ENCODE assay signal across 8 mouse cellular contexts in genomic region chr2:18056786-18057255, GRCm38 (mm10). TPM values are rescaled to one million over a fixed set of nuclear protein-coding genes. Genes with fewer than 3 reads are reported as not detected.
DNase-seq lines count a peak whose midpoint lies in the region; ATAC-seq and TF ChIP-seq lines count a peak whose summit lies in the region.

No protein-coding gene starts in this region.

- under 1% methylated on average over 38 of the region's 50 CpGs for WGBS in forebrain, embryonic 16.5 days
- WGBS in lung, postnatal 0 days: 2% methylated on average over 25 of the region's 50 CpGs

- peak; percentile 21; the same call in 1 of the 2 replicates for TF ChIP-seq CTCF in lung, postnatal 0 days (IDR thresholded peaks at IDR 0.05)

- in situ Hi-C loops in ES-E14 (cut with MboI; ENCODE audit: low sequenced_read_pairs in 2 of 2, unreplicated experiment in 2 of 2): no loop called here

- peak; percentile 85 for ATAC-seq in forebrain, embryonic 16.5 days
- peak; percentile 95 for ATAC-seq in lung, postnatal 0 days

- H3K4me3 ChIP-seq in ES-E14 (ENCODE audit: insufficient read depth in 1 of 2, low read depth in 1 of 2, low read length in 2 of 2, poor library complexity in 1 of 2, severe bottlenecking in 1 of 2): peak overlapping the region; percentile 73 to 75
- H3K4me3 ChIP-seq in forebrain, embryonic 16.5 days (replicated peaks; ENCODE audit: low read length): peak overlapping the region; percentile 70
- H3K4me3 ChIP-seq in lung, postnatal 0 days (ENCODE audit: low read depth, low read length): peak overlapping the region; percentile 45

- H3K4me1 ChIP-seq in ES-E14 (ENCODE audit: control insufficient read depth in 2 of 2, insufficient read depth in 2 of 2, low read length in 2 of 2, poor library complexity in 1 of 2): peaks cover 0 to 9% of the 10 kb centered on the region in 2 experiments; a peak in 2 of 4 replicates
- peaks cover 19% of the 10 kb centered on the region for H3K4me1 ChIP-seq in forebrain, embryonic 16.5 days (replicated peaks; ENCODE audit: control insufficient read depth, insufficient read depth, low read length)
- peaks cover 8% of the 10 kb centered on the region; the same call in 1 of the 2 replicates for H3K4me1 ChIP-seq in lung, postnatal 0 days (ENCODE audit: insufficient read depth, low read depth, low read length)

- H3K9me3 ChIP-seq in ES-E14 (ENCODE audit: control insufficient read depth, insufficient read depth, low read depth, low read length): no peaks in the 10 kb centered on the region
- H3K9me3 ChIP-seq in forebrain, embryonic 16.5 days (ENCODE audit: control insufficient read depth, low read length): no peaks in the 10 kb centered on the region
- H3K9me3 ChIP-seq in lung, postnatal 0 days (ENCODE audit: low read length): no peaks in the 10 kb centered on the region

- peak overlapping the region; percentile 93 for H3K9ac ChIP-seq in ES-E14 (ENCODE audit: insufficient read depth, low read depth, low read length, poor library complexity, severe bottlenecking)
- H3K9ac ChIP-seq in forebrain, embryonic 16.5 days (replicated peaks; ENCODE audit: low read depth, low read length): peak overlapping the region; percentile 80
- peak overlapping the region; percentile 69 for H3K9ac ChIP-seq in lung, postnatal 0 days (replicated peaks; ENCODE audit: low read depth)

- TF ChIP-seq EP300 in lung, postnatal 0 days (IDR thresholded peaks at IDR 0.05): no peak

- no peaks in the 10 kb centered on the region for H3K36me3 ChIP-seq in ES-E14 (ENCODE audit: control insufficient read depth, insufficient read depth, low read length, poor library complexity, severe bottlenecking)
- H3K36me3 ChIP-seq in forebrain, embryonic 16.5 days (ENCODE audit: control insufficient read depth, insufficient read depth): no peaks in the 10 kb centered on the region
- H3K36me3 ChIP-seq in lung, postnatal 0 days (ENCODE audit: insufficient read depth, low read length): no peaks in the 10 kb centered on the region

- no peaks in the 10 kb centered on the region for H3K27me3 ChIP-seq in forebrain, embryonic 16.5 days (replicated peaks; ENCODE audit: control insufficient read depth, insufficient read depth, low read length)
- no peaks in the 10 kb centered on the region for H3K27me3 ChIP-seq in lung, postnatal 0 days (replicated peaks; ENCODE audit: insufficient read depth, low read length)

- intact Hi-C loops in heart, postnatal 36 days (cut with DNase I): loop anchor here (1.0 to 2.0 kb wide), 2 partner anchors 10 to 28 kb away; no protein-coding TSS in a partner anchor

- peak overlapping the region; percentile 94 for H3K4me2 ChIP-seq in forebrain, embryonic 16.5 days (ENCODE audit: low read length)
- peak overlapping the region; percentile 81 for H3K4me2 ChIP-seq in lung, postnatal 0 days (replicated peaks; ENCODE audit: low read depth, low read length)

- DNase-seq in ES-E14 (ENCODE audit: low read depth, low spot score): peak; percentile 78
- DNase-seq in cerebellum, adult 11 months: peak; percentile 87
- DNase-seq in heart, postnatal 36 days: peak; percentile 92 to 95
- DNase-seq in layer of hippocampus, adult 8-10 months (ENCODE audit: low spot score in 2 of 2): peak; percentile 82 to 90
- peak; percentile 99 for DNase-seq in lung, postnatal 0 days (ENCODE audit: low spot score)
- DNase-seq in ovary, postnatal 10 days (ENCODE audit: low spot score): peak; percentile 81
- DNase-seq in thymus, postnatal 10 days (ENCODE audit: low spot score in 2 of 2): peak; percentile 89 to 94

- peak overlapping the region; percentile 96 for H3K27ac ChIP-seq in ES-E14 (ENCODE audit: insufficient read depth, low read depth, low read length, poor library complexity, severe bottlenecking)
- peak overlapping the region; percentile 100 for H3K27ac ChIP-seq in forebrain, embryonic 16.5 days (ENCODE audit: low read length)
- H3K27ac ChIP-seq in lung, postnatal 0 days (ENCODE audit: low read length): peak overlapping the region; percentile 97

TF ChIP-seq in ES-E14, 5 proteins besides CTCF, POLR2A, EP300 and RAD21:
- TF ChIP-seq HCFC1 (IDR thresholded peaks at IDR 0.05; ENCODE audit: borderline replicate concordance, insufficient read depth, low read length) (no peak), ZNF384 (IDR thresholded peaks at IDR 0.05; ENCODE audit: low read depth, low read length) (peak; percentile 92), CHD2 (IDR thresholded peaks at IDR 0.05; ENCODE audit: low read depth, low read length) (no peak), ZC3H11A (IDR thresholded peaks at IDR 0.05; ENCODE audit: borderline replicate concordance, low read depth, low read length) (no peak), MAFK (IDR thresholded peaks at IDR 0.05; ENCODE audit: insufficient read depth, low read depth, low read length) (no peak)

RNA-seq across cellular contexts. Expression of gene Mllt10, which starts 1.8 kb away (rescaled TPM):
- 39.7 and 40.7 TPM in 2 replicates for total RNA-seq in ES-E14 (2012; rRNA removed)
- polyA plus RNA-seq in forebrain, embryonic 16.5 days (2015; fragmentation: Nextera tagmentation; extraction: Ambion mirVana): 53.8 and 56.0 TPM in 2 replicates
- total RNA-seq in heart, postnatal 36 days (2021): 10 to 100 TPM; 32.6 to 34.2 TPM
- total RNA-seq in layer of hippocampus, adult 8-10 months (2022): 10 to 100 TPM; 52.2 to 67.9 (median 61.5) TPM
- polyA plus RNA-seq in lung, postnatal 0 days (2015; fragmentation: Nextera tagmentation; extraction: Ambion mirVana): 35.1 and 38.9 TPM in 2 replicates

RNA-seq across cellular contexts. Expression of gene Skida1, which starts 8.0 kb away (rescaled TPM):
- total RNA-seq in ES-E14 (2012; rRNA removed): 0.63 and 2.6 TPM in 2 replicates
- polyA plus RNA-seq in forebrain, embryonic 16.5 days (2015; fragmentation: Nextera tagmentation; extraction: Ambion mirVana): 9.8 and 13.4 TPM in 2 replicates
- total RNA-seq in heart, postnatal 36 days (2021): 1 to 10 TPM; 2.8 to 5.1 TPM
- total RNA-seq in layer of hippocampus, adult 8-10 months (2022): 10 to 100 TPM; 12.9 to 16.1 (median 13.9) TPM
- 2.5 and 3.0 TPM in 2 replicates for polyA plus RNA-seq in lung, postnatal 0 days (2015; fragmentation: Nextera tagmentation; extraction: Ambion mirVana)

RNA-seq across cellular contexts. Expression of gene A930004D18Rik, which starts 19.3 kb away (rescaled TPM):
- 1.9 and 6.2 TPM in 2 replicates for total RNA-seq in ES-E14 (2012; rRNA removed)
- polyA plus RNA-seq in forebrain, embryonic 16.5 days (2015; fragmentation: Nextera tagmentation; extraction: Ambion mirVana): 9.6 and 14.1 TPM in 2 replicates
- total RNA-seq in heart, postnatal 36 days (2021): 1 to 10 TPM; 4.6 to 6.2 TPM
- total RNA-seq in layer of hippocampus, adult 8-10 months (2022): 1 to 10 TPM; 3.8 to 6.3 (median 5.1) TPM
- 11.0 and 11.3 TPM in 2 replicates for polyA plus RNA-seq in lung, postnatal 0 days (2015; fragmentation: Nextera tagmentation; extraction: Ambion mirVana)

Comparison
In these comparisons a context has a peak if more than half of its experiments do, and no peak if none do; other contexts are left out.
1. Peak in every context shown above with its lines: DNase-seq, ATAC-seq, H3K4me3 ChIP-seq and H3K27ac ChIP-seq.